Mouse (Mus musculus) retina, adult 2 months (tissue): ENCODE results near the gene Dnajc13.

Experiments used
- DNase-seq: peaks from one replicate; pipeline ENCODE4 v3.0.0-alpha.2; 2012; ENCODE audit warnings: low read depth, low spot score

Gene Dnajc13

DNA sequence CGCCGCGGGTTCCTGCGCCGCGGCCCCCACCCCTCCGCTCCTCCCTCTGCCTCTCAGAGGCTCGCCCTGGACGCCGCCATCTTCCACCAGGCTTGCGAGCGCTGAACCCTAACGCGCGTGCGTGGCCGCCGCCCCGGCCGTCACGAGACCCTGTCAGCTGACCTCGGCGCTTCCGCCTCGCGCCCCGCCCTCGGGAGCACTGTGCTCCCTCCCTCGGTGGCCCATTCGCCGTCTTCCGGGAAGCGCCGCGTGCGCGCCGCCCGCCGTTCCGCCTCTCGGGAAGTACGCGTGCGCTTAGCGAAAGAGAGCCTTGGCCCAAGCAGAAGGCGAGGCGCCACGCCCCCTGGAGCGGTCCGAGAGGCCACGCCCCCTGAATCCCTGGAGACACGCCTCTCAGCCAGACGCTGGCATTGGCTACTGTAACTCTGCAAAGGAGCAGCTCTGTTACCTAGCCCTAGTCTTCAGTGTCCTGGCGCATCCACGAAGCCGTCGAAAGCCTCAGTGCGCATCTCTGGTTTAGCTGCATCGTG, at the start of gene Dnajc13:
Dnajc13 (minus strand) TSS at position 108 of the 530 bp plus-strand sequence.
- peak; percentile 91 for DNase-seq

DNA sequence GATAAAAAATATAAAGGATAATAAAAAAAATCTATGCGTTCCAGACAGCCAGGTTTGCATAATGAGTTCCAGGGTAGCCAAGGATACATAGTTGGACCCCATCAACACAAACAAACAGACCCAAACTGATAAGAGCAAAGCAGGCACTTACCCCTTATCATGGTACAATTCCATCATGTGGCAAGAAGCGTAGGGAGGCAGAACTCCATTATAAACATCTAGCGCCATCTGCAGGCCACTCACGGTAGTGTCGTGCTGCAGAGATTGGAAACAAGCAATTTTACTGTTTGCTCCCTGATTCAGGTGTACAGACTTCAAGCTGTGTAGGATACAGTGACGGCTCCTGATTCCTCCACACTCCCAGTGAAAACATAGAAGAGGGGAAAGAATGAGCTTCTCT, 44.0 kb upstream of the Dnajc13 start:
- peak; percentile 37 for DNase-seq

DNA sequence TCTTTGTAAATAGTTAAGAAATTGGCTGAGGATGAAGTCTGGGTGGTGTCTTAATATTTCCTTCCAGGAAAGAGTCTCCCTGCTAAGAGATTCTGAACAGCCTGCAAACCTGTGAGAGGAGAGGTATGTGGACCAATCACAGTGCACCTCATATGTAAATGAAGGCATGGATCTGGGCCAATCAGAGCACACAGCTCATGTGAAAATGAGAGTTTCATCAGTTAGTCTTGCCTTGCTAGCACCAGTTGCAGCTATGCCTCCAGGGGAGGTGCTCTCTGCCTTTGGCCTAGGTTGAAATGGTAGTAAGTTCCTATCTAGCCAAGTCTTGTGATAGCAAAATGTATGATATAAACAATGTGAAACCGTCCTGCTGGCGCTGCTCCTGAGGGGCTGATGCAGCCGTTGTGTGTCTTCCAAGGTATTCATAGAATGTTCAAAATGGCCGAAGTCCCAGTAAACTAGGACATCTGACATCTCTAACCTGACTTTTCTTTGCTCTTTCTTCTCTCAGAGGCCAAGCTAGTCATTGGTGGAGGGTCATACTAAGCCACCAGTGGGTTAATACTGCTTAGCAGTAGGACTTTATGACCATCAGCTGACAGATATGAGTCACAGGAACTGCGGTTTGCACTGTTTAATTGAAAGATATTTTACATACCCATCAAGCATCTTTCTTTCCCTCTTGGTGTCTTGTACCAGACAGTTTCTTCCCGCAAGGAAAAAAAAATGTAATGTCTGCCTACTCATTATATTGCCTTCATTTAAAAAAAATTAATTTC, 42.8 kb upstream of the Dnajc13 start:
- no peak for DNase-seq

DNA sequence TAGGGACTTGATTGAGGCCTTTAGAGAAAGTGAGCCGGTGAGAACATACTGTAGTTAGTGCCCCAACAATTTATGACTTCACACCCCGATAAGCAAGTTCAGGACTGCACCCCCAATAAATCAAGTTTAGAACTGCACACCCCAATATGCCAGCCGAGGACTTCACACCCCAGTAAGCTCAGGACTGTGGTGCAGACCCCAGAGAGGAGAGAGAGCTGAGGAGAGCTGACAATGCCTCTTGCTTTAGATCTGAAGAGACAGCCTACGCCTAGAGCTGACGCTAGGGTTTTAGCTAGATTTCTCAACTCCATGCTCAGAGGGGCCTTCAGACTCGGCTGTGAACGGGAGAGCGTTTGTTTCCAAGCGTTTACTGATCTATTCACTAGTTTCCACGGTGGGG, 42.1 kb upstream of the Dnajc13 start:
- no peak for DNase-seq

DNA sequence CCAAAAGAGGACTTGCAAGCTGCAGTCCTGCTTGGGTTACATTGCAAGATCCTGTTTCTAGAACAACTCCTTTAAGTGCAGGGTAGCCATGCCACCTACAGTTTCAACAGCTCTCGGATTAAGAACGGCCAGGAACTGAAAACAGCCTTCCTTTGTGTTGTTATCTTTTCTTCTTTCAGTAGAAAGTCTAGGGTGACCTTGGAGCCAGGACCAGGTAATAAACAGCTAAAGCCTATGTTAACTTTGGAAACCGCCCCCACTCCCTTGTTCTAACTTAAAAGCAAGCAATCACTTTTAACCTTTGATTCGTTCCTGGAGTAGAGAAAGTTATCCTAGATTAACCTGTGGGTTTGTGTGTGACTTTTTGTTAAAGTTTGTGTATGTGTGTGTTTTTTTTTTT, 41.6 kb upstream of the Dnajc13 start:
- no peak for DNase-seq

DNA sequence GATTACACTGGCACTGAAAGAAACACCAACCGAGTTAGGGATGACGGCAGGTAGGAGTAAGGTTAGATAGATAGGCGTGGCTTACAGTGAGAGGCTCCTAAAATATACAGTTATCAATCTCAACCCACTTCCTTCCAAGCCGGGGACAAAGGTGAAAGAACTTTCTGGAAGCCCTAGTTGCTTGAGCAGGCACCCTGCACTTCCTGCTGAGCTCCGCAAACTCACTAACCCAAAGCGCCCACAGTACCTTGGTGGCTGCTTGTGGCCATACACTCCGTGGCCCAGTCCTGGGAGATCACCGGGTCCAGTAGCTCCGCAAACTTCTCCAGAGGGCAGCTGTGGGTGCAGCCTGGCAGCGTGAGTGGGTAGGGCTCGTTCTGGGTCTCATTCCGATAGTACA, 37.8 kb upstream of the Dnajc13 start:
- no peak for DNase-seq

DNA sequence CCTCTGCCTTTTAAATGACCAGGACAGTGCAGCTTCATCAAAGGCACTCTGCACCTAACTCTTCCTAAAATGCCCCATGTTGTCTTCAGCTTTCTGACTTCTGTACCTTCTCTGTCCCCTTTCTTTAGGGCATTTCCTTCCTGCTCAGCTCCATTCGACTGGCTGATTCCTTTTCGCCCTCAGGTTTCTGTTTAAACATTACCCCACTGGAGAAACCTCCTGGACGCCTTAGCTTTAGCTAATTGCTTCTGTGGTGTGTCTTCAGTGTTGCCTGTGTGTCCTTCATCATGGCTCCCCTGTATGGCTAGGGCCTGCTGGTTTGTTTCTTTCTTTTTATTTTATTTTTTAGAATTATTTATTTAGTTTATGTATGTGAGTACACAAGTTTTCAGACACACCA, 34.3 kb upstream of the Dnajc13 start:
- DNase-seq = no peak

DNA sequence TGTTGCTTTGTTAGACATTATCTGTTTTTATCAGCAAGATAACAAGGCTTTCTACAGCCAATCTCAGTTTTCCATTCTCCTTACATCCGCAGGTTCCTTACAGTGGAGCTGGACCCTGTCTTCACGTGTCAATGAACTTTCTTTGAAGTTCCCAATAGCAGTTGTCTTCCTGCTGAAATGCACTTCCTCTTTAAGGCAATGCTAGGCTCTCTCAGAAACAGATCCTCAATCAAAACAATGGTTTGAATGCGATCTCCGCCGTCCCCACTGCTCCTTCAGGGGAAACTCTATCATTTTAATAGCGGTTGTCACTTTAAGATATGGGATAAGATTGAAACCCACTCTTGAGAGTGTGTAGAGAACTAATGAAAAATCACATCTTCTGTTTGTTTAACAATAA, 22.2 kb upstream of the Dnajc13 start:
- DNase-seq = no peak

DNA sequence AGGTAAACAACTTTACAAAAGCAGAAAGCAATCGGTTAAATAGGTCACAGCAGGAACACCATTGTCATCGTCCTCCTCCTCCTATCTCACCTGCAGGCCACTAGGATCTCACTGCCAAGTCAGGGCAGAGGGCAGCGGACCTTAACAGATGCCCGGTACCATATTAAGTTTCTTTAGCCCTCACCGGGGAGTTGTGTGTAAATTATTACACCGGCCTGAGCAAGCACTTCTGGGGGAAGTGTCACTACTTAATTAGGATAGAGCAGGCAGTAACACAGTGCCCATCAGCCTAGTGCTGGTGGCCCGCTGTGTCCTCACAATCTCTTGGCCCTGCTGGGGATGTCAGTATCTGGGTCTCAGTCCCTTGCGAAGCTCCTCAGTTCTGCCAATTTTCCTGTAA, 19.8 kb upstream of the Dnajc13 start:
- DNase-seq = no peak

DNA sequence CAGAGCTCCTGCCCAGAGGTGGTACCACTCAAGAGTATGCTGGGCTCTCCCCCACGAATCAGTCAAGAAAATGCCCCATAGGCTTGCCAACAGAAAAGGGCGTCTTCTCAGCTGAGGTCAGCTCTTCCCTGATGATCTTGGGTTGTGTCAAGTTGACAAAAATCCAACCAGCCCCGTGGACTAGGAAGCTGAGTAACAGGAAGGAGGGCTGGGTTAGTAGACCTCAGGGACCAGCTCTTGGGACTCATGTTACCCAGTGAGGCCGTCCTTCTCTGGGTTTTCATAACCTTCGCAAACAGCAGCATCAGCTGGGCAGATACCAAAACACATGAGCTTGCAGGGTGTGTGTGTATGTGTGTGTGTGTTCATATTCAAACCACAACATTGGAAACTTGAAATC, 19.0 kb upstream of the Dnajc13 start:
- no peak for DNase-seq

DNA sequence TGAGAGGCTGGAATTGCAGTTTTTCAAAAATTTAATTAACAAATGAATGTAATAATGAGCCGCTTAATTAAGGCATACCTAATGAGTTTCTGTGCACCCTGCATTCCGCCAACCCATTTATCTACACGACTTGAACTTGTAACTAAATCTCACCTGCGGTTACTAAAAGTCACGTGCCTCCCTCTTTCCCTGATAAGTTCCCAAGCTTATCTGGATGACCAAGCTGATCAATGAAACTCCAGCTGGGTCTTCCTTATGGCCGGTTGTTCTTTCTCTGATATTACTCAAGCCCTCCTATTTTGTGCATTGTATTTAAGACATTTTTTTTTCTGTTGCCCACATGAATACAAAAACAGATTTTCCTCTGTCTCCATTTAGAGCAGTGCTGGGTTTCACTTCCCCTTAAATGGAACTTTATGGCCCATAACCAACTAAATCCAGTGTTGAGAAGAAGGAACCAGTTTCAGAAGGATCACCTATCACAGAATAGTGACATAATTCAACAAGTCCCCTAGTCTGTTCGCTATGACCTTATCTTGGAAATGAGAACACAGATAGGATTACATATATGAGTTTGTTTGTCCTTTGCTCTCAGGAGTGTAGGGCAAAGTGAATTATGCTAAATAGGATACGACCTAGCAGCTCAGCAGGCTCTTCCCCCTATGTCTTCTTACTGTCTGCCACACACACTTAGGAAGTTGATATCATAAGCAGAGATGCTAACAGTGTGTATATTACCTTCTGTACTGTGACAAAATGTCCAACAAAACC, 18.2 kb upstream of the Dnajc13 start:
- no peak for DNase-seq

DNA sequence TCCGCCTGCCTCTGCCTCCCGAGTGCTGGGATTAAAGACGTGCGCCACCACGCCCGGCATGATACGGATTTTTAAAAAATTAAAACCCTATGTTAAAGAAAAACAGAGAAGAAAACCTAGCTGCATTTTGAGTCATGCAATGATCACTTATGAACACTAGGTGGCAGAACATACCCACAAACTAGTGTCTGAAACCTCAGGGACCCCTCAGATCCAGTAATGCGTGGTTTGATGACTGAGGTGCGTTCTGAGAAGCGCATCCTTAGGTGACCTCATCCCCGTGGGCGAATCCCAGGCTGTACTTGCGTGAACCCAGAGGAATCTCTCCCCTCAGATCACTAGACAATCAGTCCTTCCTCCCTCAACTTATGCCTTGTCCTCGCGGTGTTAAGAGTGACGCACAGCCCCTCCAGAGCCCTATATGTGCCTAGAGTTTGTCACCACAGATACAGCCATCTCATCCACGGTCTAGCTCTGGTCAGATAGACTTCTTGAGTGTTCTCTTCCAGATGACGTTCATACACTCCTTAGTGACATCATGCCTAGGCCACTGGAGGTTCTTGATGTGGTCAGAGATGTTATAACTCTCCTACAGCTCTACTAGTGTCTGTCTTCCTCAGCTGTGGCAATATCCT, 14.9 kb upstream of the Dnajc13 start:
- DNase-seq = no peak

DNA sequence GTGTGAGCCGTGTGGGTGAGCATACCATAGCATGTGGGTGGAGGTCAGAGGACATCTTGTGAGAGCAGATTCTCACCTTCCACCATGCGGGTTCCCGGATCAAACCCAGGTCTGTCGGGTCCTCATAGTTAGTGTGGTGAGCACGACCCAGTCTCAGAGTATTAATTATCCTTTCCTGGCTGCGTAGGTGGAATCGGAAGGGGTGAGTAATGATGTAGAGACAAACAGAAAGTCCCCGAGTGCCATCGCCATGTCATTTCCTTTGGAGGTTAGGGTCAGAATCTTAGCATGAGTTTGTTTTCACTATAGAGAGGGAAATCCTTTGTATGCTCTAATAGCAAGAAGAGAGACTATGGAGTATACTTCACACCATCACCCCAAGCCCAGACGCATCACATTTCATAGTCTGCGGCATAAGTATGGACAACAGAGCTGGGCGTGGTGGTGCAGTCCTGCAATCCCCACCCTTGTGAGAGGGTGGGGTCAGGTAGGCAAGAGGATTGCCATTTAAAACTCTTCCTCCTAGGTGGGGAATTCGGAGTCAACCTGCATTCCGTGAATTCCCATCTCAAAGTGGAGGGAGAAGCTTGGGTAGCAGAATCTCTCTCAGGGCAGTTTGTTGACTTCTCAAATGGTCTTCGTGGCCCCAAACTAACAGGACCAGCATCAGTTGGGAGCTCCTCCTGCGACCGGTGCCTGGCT, 12.5 kb upstream of the Dnajc13 start:
- DNase-seq = no peak

DNA sequence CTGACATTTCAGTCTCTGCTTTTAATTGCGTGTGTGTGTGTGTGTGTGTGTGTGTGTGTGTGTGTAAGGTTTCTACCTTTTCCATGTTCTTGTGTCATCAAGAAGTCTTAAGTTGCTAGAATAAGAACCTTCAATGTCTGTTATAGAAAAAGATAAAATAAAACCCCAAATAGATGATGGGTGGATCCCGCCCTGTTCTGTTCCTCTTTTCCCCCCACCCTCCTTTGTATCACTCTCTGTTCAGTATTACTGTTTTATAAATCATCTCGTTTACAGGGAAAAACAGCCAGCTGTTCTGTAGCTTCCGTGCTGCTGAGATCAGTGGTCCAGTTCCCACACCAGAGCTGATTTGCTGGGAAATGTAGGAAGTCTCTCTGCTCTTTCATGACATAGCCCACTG, 9.3 kb upstream of the Dnajc13 start:
- no peak for DNase-seq

DNA sequence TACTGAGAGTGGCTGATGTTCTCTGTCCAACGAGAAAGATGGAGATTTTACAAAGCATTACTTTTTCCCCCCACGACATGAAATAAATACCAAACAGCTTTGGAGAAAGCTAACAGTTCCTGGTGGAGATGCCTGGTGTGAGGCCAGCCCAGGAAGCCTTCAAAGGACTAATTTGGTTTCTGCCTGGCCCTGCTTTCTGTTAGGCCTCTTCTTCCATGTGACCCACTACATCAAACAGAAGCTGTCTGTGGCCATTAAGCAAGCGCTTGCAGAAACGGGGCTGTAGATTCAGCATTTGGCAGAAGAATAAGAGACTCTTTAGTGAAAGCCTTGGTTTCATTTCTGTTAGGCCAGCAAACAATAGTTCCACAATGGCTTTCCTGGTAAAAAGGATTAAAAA, 8.9 kb upstream of the Dnajc13 start:
- no peak for DNase-seq

DNA sequence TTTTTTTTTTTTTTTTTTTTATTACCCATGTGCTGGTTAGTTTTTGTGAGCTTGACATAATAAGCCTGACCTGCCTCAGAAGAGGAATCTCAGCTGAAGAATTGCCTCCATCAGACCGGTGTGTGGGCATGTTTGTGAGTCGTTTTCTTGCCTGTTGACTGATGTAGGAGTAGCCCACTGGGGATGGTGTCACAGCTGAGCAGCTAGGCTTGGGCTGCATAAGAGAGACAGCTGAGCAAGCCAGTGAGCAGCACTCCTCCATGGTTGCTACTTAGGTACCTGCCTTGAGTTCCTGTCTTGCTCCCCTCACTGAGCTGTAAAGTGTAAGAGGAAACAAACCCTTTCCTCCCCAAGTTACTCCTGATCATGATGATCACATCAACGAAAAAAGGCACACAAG, 7.2 kb upstream of the Dnajc13 start:
- DNase-seq = no peak

DNA sequence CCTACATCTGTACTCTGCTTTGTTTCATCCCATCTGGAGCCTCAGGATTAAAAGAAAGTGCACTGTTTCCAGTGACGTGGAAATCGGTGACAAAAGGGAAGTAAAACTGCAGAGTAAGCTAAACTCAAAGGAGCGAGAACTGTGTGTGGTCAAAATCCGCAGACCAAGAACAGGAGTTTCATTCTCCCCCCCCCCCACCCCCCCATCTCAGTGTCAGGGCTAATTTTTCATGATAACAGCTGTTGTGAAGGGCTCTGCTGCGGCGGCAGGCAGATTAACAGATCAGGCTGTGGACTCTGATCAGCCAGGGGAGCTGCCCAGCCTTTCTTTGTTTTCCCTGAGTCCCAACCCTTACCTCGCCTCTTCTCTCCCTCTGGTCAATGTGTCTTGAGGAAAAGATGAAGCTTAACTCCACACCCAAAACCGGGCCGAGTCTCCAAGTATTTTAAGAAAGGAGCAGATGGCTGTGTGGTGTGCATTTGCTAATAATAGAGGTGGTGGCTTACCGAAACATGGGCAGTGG, 6.7 kb upstream of the Dnajc13 start:
- DNase-seq = peak; percentile 30

DNA sequence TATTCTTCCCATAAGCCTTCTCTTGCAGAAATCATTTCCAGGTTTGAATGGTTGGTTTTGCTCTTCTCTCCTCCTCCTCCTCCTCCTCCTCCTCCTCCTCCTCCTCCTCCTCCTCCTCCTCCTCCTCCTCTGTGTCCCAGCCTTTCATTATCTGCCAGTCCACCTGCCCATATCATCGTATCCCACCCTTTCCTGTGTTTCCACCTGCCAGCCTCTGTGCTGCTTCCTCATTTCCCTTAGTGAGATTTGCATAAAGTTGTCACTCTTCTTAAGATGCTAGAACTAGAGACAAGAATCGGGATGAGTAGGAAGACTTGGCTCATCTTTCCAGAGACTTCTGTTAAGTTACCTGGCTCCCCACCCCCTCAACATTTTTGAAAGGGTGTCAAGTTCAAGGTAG, 1.8 kb upstream of the Dnajc13 start:
- DNase-seq = no peak

DNA sequence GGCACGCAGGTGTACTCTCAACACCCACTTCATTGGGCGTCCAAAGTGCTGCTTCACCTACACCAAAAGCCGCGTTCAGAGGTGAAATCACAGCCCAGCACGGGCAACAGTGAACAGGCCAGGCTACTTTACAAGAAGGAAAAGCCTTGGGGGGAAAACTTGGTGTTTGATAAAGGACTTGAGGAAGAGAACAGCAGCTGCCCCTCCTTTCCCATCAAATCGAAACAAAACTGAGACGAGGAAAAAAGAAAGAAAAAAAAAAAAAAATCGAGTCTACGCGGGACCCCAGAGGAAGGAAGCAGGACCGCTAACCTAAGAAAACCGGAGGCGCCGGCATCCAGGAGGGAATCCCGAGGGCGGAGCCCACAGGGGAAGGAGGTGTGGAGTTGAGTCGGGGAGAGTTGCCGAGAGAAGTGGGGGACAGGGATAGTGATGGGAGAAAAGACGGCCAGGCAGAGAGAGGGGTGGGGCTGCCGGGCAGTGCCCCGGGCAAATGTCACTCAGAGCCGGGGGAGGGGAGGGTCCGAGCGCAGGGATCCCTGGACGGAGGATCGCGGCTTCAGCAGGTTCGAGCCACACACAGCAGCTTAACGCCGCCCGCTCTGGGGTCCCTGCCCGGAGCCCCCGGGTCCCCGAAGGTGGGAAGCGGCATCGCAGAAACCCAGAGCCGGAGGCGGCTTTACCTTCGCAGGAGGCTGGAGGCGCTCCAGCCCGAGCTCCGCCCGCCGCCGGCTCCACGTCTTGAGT, 541 bp downstream of the Dnajc13 start:
- no peak for DNase-seq

DNA sequence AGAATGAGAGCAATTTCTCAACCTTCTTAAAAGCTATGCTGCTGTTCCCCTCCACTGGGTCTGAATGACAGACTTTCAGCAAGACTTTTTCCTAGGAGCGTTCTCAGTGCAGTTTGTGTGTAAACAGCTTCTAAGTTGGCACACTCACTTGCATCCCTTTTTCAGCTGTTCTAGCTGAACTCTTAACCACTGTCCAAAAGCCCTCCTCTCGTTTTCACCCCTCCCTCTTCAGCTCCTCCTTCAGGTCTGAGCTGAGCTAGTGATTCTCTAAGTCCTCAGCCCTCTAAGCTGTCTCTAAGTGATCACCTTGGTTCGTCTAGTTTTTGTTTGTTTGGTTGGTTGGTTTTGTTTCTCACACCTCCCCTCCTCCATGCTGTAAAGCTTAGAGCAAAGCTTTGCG, 2.4 kb downstream of the Dnajc13 start:
- no peak for DNase-seq

DNA sequence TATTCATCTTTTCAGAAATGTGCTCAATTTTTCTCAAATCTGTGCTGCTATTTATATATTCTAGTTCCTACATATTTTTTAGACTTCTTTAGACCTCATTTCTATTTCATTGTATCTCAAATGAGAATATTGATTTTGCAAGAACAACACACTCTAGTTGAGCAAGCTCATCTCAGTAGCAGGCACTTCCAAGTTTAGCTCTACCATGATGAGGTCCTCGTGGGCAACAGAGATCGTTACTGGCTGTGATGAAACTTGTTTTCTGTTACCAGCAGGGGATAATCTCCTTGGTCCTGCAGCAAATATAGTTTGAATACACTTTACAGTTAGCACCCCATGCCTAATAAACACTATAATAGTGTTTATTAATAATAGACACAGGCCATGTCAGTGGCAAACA, 6.6 kb downstream of the Dnajc13 start:
- DNase-seq = no peak
